Comparison of ENCODE assay signal across 18 mouse cellular contexts in genomic region chr3:7248337-7248736, GRCm38 (mm10).
DNase-seq lines count a peak whose midpoint lies in the region; TF ChIP-seq lines count a peak whose summit lies in the region.
"Had no signal": no experiment of that assay in that cellular context is flagged by ENCODE, and none has a peak within 500 bp of the region (broad histone marks: within the 10 kb centered on the region; RNA-seq: fewer than 3 reads in every experiment).

No protein-coding gene starts in this region.

- no peaks in the 10 kb centered on the region for H3K27me3 ChIP-seq in CH12.LX (replicated peaks)
- H3K27me3 ChIP-seq: Patski had no signal

- no peak overlapping the region for H3K9ac ChIP-seq in CH12.LX (ENCODE audit: insufficient read depth, low read depth)

- TF ChIP-seq POLR2A in CH12.LX (IDR thresholded peaks at IDR 0.05; ENCODE audit: low read depth, low read length), result no peak

- in situ Hi-C loops in CH12.LX (cut with MboI; ENCODE audit: low pct_ligation_motif_present, low pct_unique_long_range_greater_than_20kb, low sequenced_read_pairs), result no loop called here

- no peak for TF ChIP-seq CTCF in CH12.LX (conservative IDR thresholded peaks at IDR 0.05 in 1 of 2, IDR thresholded peaks at IDR 0.05 in 1 of 2; ENCODE audit: low read depth in 2 of 2, low read length in 2 of 2)

- H3K4me1 ChIP-seq in CH12.LX (ENCODE audit: control insufficient read depth in 1 of 2, insufficient read depth in 2 of 2), result peaks cover 0 to 7% of the 10 kb centered on the region in 2 experiments; a peak in 2 of 4 replicates

- no peaks in the 10 kb centered on the region for H3K36me3 ChIP-seq in CH12.LX (replicated peaks in 1 of 2; ENCODE audit: control insufficient read depth in 1 of 2, insufficient read depth in 1 of 2, low read length in 1 of 2)
- H3K36me3 ChIP-seq: G1E had no signal

- peak; percentile 30 for DNase-seq in A20 (ENCODE audit: low read depth, low spot score)
- DNase-seq in CH12.LX (ENCODE audit: extremely low read depth), result peak; percentile 44
- no peak for DNase-seq in lung, postnatal 36 days
- no peak for DNase-seq in thymus, postnatal 0 days (ENCODE audit: low spot score)
- DNase-seq: adrenal gland, adult 2 months; adrenal gland, adult 8-10 months; adrenal gland, postnatal 10 days; adrenal gland, postnatal 14 days; adrenal gland, postnatal 25 days; adrenal gland, postnatal 36 days; B cell, adult 2 months; cerebellum, adult 11 months; cerebellum, adult 11-12 months; cerebellum, adult 18-20 months; cerebellum, adult 2 months; cerebellum, adult 8-10 months had no signal

- dilution Hi-C loops in CH12.LX (cut with MboI; ENCODE audit: extremely low pct_ligation_motif_present, extremely low pct_unique_long_range_greater_than_20kb, low sequenced_read_pairs), result no loop called here

- TF ChIP-seq EP300 in CH12.LX (IDR thresholded peaks at IDR 0.05; ENCODE audit: low read length), result peak; percentile 77; the same call in 1 of the 2 replicates

- peak overlapping the region; percentile 16; the same call in 1 of the 2 replicates for H3K4me2 ChIP-seq in CH12.LX (ENCODE audit: insufficient read depth, low read depth, poor library complexity, severe bottlenecking)

- H3K4me3 ChIP-seq in CH12.LX (replicated peaks in 1 of 3; ENCODE audit: low read depth in 2 of 3, low read length in 2 of 3, poor library complexity in 1 of 3), result no peak overlapping the region

- H3K79me2 ChIP-seq in CH12.LX (replicated peaks; ENCODE audit: control insufficient read depth, extremely low read depth, insufficient read depth, poor library complexity, severe bottlenecking), result no peaks in the 10 kb centered on the region

- no peak for TF ChIP-seq RAD21 in CH12.LX (IDR thresholded peaks at IDR 0.05; ENCODE audit: low read depth, low read length)

- no peak overlapping the region for H3K27ac ChIP-seq in CH12.LX (ENCODE audit: insufficient read depth, low read depth)

- no peaks in the 10 kb centered on the region for H3K9me3 ChIP-seq in CH12.LX (replicated peaks; ENCODE audit: low read length)
- H3K9me3 ChIP-seq: G1E had no signal

TF ChIP-seq in CH12.LX, 34 proteins besides CTCF, POLR2A, EP300 and RAD21:
- TF ChIP-seq JUN (IDR thresholded peaks at IDR 0.05; ENCODE audit: insufficient read depth, low read depth, low read length) (peak; percentile 47; the same call in 1 of the 2 replicates), NRF1 (IDR thresholded peaks at IDR 0.05; ENCODE audit: low read depth, low read length) (peak; percentile 50; the same call in 1 of the 2 replicates), CHD1 (IDR thresholded peaks at IDR 0.05; ENCODE audit: low read depth, low read length) (no peak), RCOR1 (conservative IDR thresholded peaks at IDR 0.05; ENCODE audit: low read depth, low read length) (0 out of 2 replicates have a peak, but pooled peaks have one; percentile 40), SMC3 (IDR thresholded peaks at IDR 0.05; ENCODE audit: low read depth, low read length) (no peak), TCF12 (IDR thresholded peaks at IDR 0.05; ENCODE audit: low read depth, low read length) (no peak), IRF4 (IDR thresholded peaks at IDR 0.05; ENCODE audit: low read depth, low read length) (peak; percentile 75; the same call in 1 of the 2 replicates), MAX (IDR thresholded peaks at IDR 0.05; ENCODE audit: low read length) (0 out of 2 replicates have a peak, but pooled peaks have one; percentile 28), SIN3A (IDR thresholded peaks at IDR 0.05; ENCODE audit: low read length) (no peak), JUND (conservative IDR thresholded peaks at IDR 0.05; ENCODE audit: low read depth, low read length) (peak; percentile 64; the same call in 1 of the 2 replicates)

Comparison
In these comparisons a context has a peak if more than half of its experiments do, and no peak if none do; other contexts are left out.
1. DNase-seq: peak in A20 (single experiment) and CH12.LX (single experiment); none in lung, postnatal 36 days (single experiment) and thymus, postnatal 0 days (single experiment).